Mouse (Mus musculus) liver, embryonic 16.5 days (tissue): ENCODE measurements at regions not wholly inside any gene's neighbourhood (a gene's known extent, or its start where the extent isn't known, plus 50 kb on each side); places are given as distances from the start of the nearest gene placed in this dataset.

Experiments
- ATAC-seq: fragments of 200-750 bp; cut with Nextera tagmentation; 2 replicates; pipeline ENCODE4 v1.8.0; 2017; ENCODE audit warnings: low read depth, mild to moderate bottlenecking, moderate number of reproducible peaks, moderate library complexity
- H3K27ac ChIP-seq: fragments of 300-500 bp; sonication (generic); 2 replicates; pipeline ENCODE4 v1.5.1; 2014; ENCODE audit warnings: mild to moderate bottlenecking, low read length
- H3K27me3 ChIP-seq: fragments of 300-500 bp; sonication (generic); 2 replicates; pipeline ENCODE4 v1.6.1; 2014; ENCODE audit warnings: low read depth, low read length, mixed read lengths; ENCODE audit not compliant: control insufficient read depth, insufficient read depth
- H3K36me3 ChIP-seq: fragments of 300-500 bp; sonication (generic); 2 replicates; pipeline ENCODE4 v1.6.1; 2014; ENCODE audit warnings: mild to moderate bottlenecking; ENCODE audit not compliant: control insufficient read depth, insufficient read depth
- H3K4me1 ChIP-seq: fragments of 300-500 bp; sonication (generic); 2 replicates; pipeline ENCODE4 v1.6.1; 2014; ENCODE audit warnings: low read depth, low read length, mixed read lengths; ENCODE audit not compliant: control insufficient read depth
- H3K4me2 ChIP-seq: fragments of 300-500 bp; sonication (generic); 2 replicates; pipeline ENCODE4 v1.6.1; 2014; ENCODE audit warnings: low read depth, low read length, mixed read lengths
- H3K4me3 ChIP-seq: fragments of 300-500 bp; sonication (generic); 2 replicates; pipeline ENCODE4 v1.5.1; 2014; ENCODE audit warnings: low read depth, mild to moderate bottlenecking, low read length
- H3K9ac ChIP-seq: fragments of 300-500 bp; sonication (generic); 2 replicates; pipeline ENCODE4 v1.6.1; 2014; ENCODE audit warnings: low read depth, low read length
- H3K9me3 ChIP-seq: fragments of 300-500 bp; sonication (generic); replicated peaks from 2 replicates; pipeline ENCODE4 v1.6.1; 2016; ENCODE audit warnings: low read length; ENCODE audit not compliant: control insufficient read depth
- WGBS: fragments of 180-500 bp; shearing (Covaris S2); extraction: QIAGEN DNeasy Blood & Tissue Kit; methylation state at CpG from one replicate; pipeline ENCODE4 v1.1.7; 2014; ENCODE audit not compliant: insufficient replicate concordance; 5-methylcytosine and 5-hydroxymethylcytosine counted together

GRCm38 (mm10) chr9:120874416-120874976, 54.5 kb upstream of the Ctnnb1 start:
- 65% methylated on average over 5 of the region's 5 CpGs for WGBS
- no peak for ATAC-seq
- no peaks in the 10 kb centered on the region for H3K36me3 ChIP-seq
- no peak overlapping the region for H3K4me3 ChIP-seq
- H3K9me3 ChIP-seq, result no peaks in the 10 kb centered on the region
- H3K4me1 ChIP-seq, result no peaks in the 10 kb centered on the region
- H3K4me2 ChIP-seq, result no peak overlapping the region
- no peak overlapping the region for H3K9ac ChIP-seq
- no peaks in the 10 kb centered on the region for H3K27me3 ChIP-seq
- H3K27ac ChIP-seq, result no peak overlapping the region

GRCm38 (mm10) chr9:120877101-120877500, 51.9 kb upstream of the Ctnnb1 start:
- no peak overlapping the region for H3K4me3 ChIP-seq
- 65% methylated on average over 2 of the region's 2 CpGs for WGBS
- no peak overlapping the region for H3K9ac ChIP-seq
- ATAC-seq, result no peak
- no peaks in the 10 kb centered on the region for H3K36me3 ChIP-seq
- no peak overlapping the region for H3K27ac ChIP-seq
- H3K9me3 ChIP-seq, result no peaks in the 10 kb centered on the region
- no peaks in the 10 kb centered on the region for H3K27me3 ChIP-seq
- no peak overlapping the region for H3K4me2 ChIP-seq
- no peaks in the 10 kb centered on the region; the same call in 1 of the 2 replicates for H3K4me1 ChIP-seq
